Mouse (Mus musculus): ENCODE measurements at regions not wholly inside any gene's neighbourhood (a gene's known extent, or its start where the extent isn't known, plus 50 kb on each side); places are given as distances from the start of the nearest gene placed in this dataset.

DNA sequence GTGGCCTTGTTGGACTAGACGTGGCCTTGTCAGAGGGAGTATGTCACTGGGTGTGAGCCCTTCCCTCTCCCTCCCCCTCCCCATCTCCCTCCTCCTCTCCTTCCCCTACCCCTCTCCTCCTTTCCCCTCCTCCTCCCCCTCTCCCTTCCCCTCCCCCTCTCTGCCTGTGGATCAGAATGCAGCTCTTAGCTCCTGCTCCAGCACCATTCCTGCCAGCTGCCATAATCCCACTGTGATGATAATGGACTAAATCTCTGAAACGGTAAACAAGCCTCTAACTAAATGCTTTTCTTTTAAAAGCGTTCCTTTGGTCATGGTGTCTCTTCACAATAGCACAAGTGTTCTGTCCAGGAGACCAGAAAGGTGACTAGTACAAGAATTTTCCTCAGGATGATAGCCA lies 573.1 kb upstream of the Gm19410 start:
- DNase-seq: no peak

DNA sequence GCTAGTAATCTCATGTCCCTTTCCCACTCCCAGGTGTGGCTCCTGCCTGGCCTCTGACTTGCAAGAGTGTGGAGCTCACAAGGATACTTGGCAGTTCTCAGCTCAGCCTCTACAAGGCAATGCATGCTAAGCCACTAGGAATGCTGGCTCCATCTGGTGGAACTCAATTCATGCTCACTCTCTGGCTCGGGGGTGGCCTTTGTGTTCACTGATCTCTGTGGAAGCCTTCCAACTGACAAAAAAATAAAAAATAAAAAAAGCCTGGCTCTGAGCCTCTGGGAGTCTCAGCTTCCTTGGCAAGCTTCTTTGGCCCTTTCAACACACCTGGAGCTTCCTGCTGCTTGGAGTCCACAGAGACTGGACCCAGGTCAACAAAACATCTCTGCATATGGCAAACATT lies 571.8 kb upstream of the Gm19410 start:
- DNase-seq: peak; percentile 70

DNA sequence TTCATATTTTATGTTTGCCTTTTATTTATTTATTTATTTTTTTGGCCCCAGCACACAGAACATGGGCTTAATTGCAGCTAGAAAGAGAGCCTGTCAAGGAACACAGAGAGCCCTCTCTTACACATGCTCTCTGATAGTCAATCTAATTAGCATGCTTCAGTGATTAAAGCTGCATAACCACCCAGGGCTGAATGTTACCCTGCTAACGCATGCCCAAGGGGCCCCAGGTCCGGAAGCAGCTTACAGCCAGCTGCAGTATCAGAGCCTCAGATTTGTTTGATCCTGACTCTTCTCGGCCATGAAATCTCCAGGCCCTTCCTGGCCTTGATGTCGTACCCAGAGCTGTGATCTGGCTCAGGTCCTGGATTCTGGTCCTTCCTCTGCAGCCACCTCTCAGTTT lies 569.4 kb upstream of the Gm19410 start:
- DNase-seq: no peak

DNA sequence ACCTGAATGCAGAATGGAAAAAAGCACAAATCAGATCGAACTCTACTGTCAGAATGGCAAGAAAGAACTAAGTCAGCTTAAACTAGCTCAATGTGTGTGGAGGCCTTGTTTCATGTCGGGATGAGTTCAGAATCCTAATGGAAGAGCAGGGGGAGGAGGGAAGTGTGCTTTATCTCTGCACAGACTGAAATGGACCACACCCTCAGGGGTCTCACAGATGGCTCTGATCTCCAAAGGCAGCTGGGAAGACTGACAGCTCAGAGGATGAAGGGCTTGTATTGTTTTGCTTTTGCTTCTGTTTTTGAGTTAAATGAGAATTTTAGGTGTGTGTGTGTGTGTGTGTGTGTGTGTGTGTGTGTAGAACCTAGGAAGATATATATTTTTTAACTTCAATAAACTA lies 566.8 kb upstream of the Gm19410 start:
- DNase-seq: no peak

DNA sequence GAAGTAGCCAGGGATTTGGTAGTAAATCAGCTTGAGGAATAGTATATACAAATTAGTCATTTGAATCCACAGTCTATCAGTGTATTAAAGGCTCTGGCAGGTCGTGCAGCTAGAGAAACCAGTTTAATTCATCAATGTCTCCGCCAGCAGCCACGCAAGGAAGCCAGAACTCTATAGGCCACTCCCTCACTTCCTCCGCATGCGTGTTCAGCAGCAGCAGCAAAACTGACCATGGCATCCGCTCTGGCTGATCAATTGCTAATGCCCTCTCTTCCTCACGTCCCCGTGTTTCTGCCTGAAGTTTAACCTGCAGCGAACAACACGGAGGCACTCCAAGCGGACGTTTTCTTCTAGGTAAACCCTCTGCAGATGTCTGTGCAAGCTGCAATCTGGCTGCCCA lies 564.2 kb upstream of the Gm19410 start:
- no peak for DNase-seq

DNA sequence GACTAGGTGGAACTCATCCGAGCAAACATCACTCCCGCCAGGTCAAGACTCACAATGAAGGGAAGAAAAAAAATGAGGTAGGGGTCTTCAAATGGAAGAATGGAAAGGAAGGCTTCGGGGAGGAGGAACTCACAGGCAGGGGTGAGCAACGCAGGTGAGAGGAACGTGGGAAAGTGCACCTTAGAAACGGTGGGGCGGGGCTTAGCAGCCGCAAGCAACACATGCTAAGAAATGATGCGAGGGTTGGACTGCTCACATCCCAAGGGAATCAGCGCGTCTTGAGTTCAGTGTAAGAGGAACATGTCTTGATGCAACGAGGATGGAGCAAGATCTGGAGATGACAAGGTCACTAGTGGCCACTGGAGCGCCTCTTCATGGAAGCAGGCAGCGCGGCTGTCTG lies 560.6 kb upstream of the Gm19410 start:
- no peak for DNase-seq

DNA sequence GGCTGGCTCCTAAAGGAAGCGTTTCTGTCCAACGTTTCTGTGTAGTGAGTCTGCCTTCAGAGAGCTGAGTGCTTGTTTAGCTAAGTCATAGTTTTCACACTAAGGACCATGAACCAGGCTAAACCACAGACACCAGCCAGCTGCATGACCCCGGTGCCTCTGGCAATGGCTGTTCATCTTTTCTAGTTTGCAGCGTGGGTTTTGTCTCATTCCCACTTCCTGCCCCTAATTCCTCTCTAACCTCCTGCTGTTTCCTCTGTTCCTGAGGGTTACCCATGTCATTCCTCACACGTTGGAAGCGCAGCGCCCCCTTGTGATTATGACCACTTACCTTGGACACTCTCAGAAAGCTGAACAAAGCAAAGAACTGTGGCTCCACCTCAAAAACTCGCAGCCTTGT lies 560.1 kb upstream of the Gm19410 start:
- DNase-seq: peak; percentile 17

DNA sequence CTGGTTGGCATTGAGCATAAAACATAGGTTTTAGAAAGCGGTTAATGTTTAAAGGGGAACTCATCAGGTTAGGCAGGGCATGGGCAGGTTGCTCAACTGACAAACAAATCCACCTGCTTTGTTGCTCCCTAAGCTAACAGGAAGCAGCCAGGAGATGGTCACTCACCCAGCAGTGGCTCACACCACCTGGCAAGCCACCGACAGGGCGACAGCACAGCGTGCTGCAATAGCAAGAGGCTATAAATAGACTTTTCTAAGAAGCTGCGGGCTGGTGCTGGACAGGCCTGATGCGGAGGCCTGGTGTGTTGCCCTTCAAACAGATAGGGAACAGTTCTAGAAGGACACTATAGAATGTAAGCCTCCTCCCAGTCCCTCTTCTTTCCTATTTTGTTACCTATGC lies 559.3 kb upstream of the Gm19410 start:
- DNase-seq: no peak

DNA sequence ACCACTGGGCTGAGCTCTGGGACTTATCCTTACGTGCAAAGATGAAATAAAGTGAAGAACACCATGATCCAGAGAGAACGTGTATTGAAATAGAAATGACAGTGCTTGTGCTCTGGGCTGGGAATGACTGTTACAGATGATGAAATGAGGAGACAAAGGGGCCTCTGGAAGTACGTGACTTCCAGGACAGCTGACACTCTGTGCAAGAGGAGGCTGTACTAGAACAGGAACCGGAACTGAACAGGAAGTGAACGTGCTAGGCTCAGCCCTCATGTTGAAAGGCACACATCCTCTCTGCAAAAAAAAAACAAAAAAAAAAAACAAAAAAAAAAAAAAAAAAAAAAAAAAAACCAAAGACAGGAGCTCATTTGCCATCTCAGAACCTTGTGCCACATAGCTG lies 557.2 kb upstream of the Gm19410 start:
- no peak for DNase-seq

DNA sequence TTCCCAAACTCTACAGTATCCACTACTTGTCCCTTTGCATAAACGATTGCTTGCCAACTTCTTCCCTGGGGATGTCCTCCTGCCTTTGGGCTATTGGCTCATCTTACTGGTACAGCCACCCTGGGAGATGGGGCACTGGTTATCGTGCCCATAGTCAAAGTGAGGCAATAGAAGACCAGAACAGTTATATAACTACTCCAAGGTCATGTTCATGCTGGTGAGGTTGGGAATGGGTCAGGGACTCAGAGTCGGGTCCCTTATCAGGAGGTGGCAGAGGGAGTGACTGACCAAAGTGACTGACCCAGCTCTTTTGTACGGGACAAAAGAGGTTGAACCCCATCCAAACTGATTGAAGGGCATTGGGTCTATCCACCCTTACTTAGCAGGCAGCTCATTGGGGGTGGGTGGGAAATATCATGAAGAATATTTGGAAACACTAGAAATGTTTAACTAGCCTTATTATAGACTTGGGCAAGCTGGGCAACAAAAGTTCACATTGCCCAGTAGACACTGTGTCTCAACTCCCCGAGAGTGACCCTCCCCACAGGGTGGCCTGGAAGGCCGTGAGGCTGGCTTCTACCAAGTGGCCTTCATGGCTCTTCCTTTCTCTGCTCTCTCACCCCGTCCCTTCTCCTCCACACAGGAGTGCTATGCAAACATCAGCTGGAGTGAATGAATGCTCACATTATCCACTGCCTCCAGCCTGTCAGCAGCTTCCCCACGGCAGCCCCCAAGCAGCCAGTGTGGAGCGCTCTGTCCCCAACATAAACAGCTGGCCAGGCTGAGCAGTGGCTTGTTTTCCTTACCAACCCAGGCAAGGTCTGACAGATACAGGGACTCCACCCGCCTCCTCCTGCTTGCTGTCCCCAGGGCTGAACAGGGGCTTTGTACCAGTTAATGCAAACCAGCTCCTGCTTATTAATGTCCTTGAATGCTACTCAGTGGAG lies 553.8 kb upstream of the Gm19410 start:
- DNase-seq: no peak

DNA sequence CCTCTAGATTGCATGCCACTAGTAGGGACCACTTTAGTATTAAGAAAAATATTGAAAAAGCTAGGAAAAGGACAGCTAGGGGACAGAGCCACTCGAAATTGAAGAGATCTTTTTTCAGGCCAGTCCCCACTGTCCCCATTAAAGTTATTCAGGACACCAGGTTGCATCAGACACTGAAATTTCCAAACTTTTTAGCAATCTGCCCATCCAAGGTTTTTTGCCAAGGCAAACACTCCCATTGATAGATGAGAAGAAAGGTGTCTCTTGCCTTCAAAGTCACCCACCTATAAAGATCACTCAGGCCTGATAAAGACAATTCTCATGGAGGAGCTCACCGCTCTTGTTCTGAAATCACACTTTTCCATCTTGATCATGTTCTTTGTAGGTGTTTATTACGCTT lies 552.1 kb upstream of the Gm19410 start:
- no peak for DNase-seq

DNA sequence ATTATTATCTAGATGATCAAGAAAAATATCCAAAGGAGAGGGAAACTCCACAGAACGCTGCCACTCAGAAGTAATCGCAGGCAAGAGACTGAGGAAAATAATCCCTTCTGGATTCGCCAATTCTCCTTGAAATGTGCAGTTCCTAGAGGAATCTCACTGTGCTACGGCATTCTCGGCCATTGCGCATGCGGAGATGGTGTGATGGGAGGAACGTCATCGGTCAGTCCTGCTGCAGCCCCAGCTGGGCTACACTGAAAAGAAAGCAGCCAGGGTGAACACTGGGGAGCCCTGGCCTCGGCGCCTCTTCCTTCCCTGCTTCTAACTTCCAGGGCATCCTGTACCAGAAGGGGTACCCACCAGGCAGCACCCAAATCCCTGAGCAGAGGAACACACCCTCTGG lies 548.0 kb upstream of the Gm19410 start:
- no peak for DNase-seq

DNA sequence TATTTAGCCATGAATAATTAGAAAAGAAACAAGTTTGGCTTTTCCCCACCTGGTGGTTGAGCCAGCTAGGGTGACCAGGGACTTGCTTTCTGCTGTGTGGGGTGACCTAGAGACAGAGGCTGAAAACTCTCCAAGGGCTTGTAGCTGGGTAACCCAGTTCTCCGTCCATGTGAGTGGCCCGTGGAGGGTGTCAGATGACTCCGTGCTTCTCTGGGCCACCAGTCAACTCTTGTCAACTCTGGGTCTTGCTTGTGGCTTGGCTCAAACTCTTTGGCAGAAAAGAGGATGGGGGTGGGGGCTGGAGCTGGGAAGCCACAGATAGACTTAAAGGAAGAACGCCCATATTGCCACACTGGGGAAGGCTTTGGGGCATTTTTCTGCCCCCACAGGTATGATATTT lies 547.3 kb upstream of the Gm19410 start:
- peak; percentile 9 for DNase-seq

DNA sequence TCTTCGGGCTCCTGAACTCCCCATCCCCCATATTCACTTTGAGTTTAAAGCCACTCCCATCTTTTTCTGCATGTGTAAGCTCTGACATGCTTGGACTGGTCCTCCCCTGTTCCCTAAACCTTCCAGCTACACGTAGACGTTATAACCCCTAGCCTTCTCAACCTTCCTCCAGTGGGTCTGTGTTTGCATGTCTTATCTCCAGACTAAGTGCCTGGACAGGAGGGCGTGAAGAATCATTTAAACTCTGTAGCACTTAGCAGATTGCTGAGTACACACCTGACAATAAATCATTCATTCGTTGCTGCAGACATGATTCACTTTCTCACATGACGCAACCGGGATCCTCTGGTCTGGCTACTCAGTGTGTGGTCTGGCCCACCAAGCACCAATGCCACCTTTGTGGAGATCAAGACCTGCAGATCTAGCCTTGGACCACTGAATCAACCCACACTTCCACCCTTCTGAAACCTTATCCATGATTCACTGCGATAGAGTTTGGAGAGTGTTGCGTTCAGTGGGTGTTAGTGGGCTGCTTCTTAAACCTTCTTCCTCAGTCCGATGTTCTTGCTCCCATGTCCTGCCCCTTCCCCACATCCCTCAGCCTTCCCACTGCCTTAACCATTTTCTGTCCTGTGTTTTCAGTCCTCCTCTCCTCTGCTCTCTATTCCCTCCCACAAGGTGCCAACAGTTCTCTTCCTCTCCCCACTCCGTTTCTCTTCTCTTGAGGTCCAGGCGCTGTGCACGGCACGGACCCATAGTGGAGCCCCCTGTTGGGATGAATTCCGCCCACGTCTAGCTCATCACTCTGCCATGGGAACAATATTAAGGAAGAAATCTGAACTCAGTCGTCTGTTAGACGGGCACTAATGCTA lies 541.3 kb upstream of the Gm19410 start:
- no peak for DNase-seq

DNA sequence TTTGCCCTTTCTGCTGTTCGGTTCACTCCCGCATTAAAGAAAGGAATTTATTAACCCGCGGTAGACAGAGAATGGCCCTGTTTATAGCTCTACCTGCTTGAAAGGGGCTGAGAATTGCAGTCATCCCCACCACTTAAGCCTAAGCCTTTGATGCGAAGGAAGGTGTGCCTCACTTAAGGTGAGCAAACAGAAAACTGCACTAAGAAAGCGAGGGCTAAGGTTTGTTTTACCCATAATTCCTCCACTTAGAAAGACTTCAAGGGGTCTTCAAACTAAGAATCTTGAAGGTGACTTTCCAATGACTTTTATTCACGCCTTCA lies 540.7 kb upstream of the Gm19410 start:
- DNase-seq: no peak

DNA sequence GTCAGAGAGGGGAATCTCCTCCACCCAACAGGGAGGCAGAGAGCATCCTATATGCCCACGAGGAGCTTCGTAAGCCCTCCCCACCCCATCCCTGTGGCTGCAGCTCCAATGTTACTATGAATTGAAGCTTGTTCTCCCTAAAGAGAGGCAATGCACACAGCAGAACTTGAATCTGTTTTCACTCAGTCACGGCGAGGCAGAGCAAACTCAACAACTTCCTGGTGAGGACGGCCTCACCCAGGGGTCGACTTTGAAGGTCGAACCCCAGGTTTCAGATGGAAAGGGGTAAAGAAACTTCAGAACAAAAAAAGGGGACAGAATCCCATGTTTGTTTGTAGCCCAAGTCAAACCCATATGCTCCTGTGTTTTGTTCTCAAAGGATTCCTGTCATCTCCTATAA lies 538.5 kb upstream of the Gm19410 start:
- no peak for DNase-seq

DNA sequence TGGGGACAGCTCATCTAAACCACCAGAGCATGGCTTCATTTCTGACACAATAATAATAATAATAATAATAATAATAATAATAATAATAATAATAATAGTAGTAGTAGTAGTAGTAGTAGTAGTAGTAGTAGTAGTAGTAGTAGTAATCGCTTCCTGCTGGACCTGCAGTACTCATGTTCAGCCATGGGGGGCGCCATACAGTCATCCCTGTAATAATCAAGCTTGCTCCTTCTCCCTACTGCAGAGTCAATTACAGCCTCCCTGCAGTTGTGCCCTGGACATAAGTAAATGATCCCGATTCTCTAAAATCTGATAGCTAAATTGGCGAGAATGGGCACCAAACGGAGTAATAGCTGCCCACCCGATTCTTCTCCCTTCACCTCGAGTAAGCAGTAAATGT lies 537.1 kb upstream of the Gm19410 start:
- no peak for DNase-seq

DNA sequence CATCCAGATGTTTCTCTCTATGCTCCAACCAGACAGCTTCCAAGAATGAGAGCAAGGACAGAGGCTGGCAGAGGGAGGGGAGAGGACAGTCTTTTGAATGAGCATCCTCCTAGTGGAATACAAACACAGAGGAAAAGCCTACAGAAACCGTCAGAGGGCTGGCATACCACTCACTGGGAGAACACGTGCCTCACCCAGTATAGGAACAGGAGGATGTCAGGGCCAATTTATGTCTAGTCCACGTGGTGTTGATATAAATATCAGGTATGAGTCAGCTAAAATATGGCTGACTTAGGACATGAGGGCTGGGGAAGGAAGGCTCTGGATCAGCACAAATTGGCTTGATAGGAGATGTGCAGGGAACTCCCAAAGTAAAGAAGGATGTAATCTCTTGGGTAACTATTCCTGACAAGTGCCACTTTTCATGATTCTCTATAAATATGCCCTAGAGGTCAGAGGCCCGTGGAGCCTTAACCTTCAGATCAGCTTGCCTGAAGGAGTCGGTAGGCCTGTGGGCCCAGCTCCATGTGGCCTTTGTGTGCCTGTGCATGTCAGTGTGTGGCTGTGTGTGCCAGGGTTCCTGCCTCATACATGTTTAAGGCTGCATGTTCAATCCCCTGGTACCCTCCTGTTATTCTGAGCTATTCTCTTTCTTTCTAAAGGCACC lies 531.9 kb upstream of the Gm19410 start:
- no peak for DNase-seq

DNA sequence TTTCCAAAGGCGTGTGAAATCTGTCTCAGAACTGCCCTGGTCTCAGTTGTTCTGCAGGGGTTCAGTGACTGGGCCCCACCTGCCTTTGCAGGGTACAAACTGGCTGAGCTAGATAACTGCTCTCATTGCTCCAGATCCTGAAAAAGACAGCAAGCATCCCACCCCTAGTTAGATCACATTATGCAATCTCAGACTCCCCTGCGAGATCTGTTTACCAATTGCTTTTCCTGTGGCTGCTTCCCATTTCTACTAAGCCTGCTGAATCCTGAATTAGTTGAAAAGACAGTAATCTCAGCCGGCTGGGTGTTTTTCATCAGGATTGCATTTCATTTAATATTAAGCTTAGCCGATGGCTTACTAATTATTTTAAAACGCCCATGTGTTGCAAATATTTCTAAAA lies 531.2 kb upstream of the Gm19410 start:
- no peak for DNase-seq

DNA sequence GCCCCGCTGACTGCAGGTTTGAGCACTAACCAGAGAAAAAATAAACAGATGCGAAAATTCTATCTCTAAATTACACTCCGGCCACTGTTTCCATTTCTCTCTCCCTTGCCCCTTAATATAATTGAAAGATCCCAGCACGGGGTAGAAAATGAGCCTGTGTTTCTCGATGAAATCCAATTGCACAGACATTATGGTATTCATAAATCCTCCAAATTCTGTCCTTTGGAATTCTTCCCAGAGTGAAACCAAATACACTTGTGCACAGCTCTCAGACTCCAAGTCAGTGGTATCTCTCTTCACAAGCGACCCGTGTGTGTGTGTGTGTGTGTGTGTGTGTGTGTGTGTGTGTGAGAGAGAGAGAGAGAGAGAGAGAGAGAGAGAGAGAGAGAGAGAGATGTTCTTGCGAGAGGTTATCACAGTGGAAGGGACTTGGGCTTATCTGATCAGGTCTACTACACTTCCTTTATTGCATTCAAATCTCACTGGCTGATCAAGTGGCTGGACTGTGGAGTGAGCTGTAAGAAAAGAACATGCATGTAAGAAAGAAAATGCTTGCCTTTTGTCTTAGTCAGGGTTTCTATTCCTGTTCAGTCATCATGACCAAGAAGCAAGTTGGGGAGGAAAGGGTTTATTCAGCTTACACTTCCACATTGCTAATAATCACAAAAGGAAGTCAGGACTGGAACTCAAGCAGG lies 529.6 kb upstream of the Gm19410 start:
- DNase-seq: no peak

DNA sequence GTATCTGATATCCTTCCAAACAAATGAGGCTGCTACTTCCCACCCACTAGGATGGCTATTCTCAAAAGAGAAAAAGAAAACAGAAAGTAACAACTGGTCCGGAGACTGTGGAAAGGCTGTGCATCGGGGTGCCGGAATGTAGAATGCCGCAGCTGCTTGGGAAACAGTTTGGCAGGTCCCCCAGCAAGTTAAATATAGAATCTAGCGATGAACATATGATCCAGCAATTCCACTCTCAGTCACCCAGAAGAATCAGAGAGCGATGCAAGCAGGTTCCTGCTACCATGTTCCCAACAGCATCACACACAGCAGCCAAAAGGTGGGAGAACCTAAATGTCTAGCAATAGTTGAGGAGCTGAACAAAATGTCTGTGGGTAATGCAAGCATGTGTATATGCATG lies 528.3 kb upstream of the Gm19410 start:
- no peak for DNase-seq

DNA sequence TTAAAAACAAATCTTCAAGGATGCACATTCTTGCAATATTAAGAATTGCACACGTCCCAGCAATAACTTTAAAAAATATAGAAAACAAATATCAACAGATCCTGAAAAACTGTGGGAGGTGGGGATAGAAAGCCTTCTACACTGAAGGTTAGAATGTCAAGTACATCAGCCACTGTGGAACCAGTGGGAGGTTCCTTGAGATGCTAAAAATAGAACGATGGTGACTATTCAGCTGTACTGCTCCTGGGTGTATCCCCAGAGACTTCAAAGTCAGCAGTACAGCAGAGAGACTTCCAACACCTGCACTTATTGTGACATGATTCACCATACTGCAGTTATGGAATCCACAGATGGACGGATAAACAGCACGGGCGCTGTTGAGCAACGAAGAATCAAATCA lies 524.7 kb upstream of the Gm19410 start:
- no peak for DNase-seq

DNA sequence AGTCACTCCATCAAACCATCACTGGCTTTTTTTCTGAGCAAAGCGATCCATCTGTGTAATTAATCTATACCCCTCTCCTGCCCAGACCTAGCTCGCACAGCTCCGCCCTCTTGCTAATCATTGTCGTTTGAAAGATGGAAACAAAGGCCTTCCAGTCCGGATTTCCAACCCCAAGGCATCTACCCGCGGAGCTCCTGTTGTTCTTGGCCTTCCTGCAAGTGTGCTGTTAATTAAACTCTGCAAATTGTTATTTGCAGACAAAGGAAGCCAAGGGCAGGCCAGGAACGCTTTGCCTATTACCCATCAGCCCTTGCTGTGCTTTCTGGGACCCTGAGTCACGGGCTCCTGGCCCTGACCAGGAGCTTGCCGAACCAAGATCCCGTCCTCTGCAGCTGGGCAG lies 522.0 kb upstream of the Gm19410 start:
- no peak for DNase-seq

All from cerebellum, adult 9-11 months (tissue).